Mouse (Mus musculus) common myeloid progenitor, adult 5-6 weeks (primary cell): ENCODE measurements around the gene Cln3. TPM values are rescaled to one million over a fixed set of nuclear protein-coding genes. Genes with fewer than 3 reads are reported as not detected.

Experiments
- ATAC-seq: replicated peaks from 2 replicates; pipeline ENCODE4 v1.8.0; 2016; ENCODE audit warnings: low read depth, mild to moderate bottlenecking, moderate TSS enrichment, inconsistent platforms; ENCODE audit not compliant: poor library complexity, severe bottlenecking
- total RNA-seq: library from RNA; stranded (forward); fragments of 200-1000, 187-1606 nt; gene quantifications from 2 replicates; pipeline ENCODE4 v1.2.3, GENCODE M21; 2017

Cln3 gene
- total RNA-seq, 1 experiment from 2014 or later, result 21.2 TPM

DNA sequence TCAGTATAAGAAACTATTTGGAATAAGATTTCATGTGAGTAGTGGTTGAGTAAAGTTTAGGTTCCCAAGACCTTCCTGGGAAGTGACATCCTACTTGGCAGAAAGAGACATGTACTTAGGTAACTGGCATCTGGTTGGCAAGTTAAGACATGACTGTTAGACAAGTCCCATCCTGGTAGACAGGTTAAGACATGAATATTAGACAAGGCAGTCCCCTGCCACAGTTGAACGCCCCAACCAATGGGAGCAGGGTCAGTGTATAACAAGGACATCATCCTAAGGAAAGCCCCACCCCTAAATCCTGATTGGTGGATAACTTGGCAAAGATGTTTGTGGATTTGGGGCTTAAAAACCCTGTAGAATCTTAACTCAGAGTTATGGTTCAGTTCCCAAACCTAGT is 52.2 kb downstream of the Cln3 start:
- ATAC-seq, result no peak

DNA sequence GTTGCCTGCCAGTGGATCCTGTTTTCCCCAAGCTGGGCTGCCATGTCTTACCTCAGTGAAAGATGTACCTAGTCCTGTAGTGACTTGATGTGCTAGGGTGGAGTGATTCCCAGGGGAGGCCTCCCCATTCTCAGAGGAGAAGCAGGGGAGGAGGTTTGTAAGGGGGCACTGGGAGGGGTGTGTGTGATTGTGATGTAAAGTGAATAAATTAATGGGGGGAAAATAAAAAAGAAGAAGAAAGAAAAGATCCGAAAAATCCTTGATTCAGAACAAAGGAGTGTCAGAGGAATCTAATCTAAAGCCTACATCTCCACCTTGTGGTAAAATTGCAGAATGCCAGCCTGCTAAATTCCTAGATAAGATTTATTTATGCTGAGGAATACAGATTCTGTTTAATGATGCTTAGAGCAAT is 57.4 kb downstream of the Cln3 start:
- peak; percentile 76 for ATAC-seq

DNA sequence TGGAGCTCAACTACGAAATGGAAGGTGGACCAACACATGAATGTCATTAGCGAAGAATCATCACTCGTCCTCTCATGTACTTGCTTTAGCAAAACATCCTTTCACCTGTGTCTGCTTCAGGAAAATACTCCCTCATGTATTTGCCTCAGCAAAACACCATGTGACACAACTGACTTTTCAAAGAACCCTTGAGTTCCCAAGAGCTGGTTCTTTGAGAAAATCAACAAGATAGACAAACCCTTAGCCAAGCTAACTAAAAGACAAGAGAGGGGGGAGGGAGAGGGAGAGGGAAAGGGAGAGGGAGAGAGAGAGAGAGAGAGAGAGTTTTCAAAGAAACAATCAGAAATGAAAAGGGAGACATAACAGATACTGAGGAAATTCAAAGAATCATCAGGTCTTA is 62.3 kb downstream of the Cln3 start:
- no peak for ATAC-seq

Other genes with a start within 250 kb of the Cln3 start
- gene Lat, start 216.2 kb downstream of the Cln3 start, total RNA-seq, result 16.4 and 22.4 TPM in 2 replicates
- 5.6 and 11.3 TPM in 2 replicates for gene Spns1, start 208.4 kb downstream of the Cln3 start, total RNA-seq
- gene Nfatc2ip, start 189.1 kb downstream of the Cln3 start, total RNA-seq, result 18.2 and 24.4 TPM in 2 replicates
- gene Cd19, start 170.9 kb downstream of the Cln3 start, total RNA-seq, result 0.32 TPM in 1 of 2 replicates, not detected in the other
- 22.5 and 23.1 TPM in 2 replicates for gene Rabep2, start 157.1 kb downstream of the Cln3 start, total RNA-seq
- 0.41 TPM in 1 of 2 replicates, not detected in the other for gene Atp2a1, start 122.7 kb downstream of the Cln3 start, total RNA-seq
- gene Sh2b1, start 110.4 kb downstream of the Cln3 start, total RNA-seq, result 16.6 and 17.3 TPM in 2 replicates
- 92.3 and 108 TPM in 2 replicates for gene Tufm, start 98.5 kb downstream of the Cln3 start, total RNA-seq
- 37.0 and 51.1 TPM in 2 replicates for gene Atxn2l, start 82.4 kb downstream of the Cln3 start, total RNA-seq
- gene Eif3c, start 19.4 kb downstream of the Cln3 start, total RNA-seq, result 231 and 257 TPM in 2 replicates
- gene Apobr, start 875 bp downstream of the Cln3 start, total RNA-seq, result 5.7 and 6.5 TPM in 2 replicates
- 0.23 TPM in 1 of 2 replicates, not detected in the other for gene Il27, start 9.1 kb upstream of the Cln3 start, total RNA-seq
- 2.5 and 2.8 TPM in 2 replicates for gene Nupr1, start 45.0 kb upstream of the Cln3 start, total RNA-seq
- 40.8 and 51.8 TPM in 2 replicates for gene Sgf29, start 63.5 kb upstream of the Cln3 start, total RNA-seq
- gene Sult1a1, start 90.6 kb upstream of the Cln3 start, total RNA-seq, result 0.37 TPM in 1 of 2 replicates, not detected in the other
- gene Bola2, start 109.6 kb upstream of the Cln3 start, total RNA-seq, result 119 and 144 TPM in 2 replicates
- gene Slx1b, start 110.0 kb upstream of the Cln3 start, total RNA-seq, result 3.4 and 6.0 TPM in 2 replicates
- gene Coro1a, start 122.0 kb upstream of the Cln3 start, total RNA-seq, result 301 and 302 TPM in 2 replicates
- gene Mapk3, start 173.8 kb upstream of the Cln3 start, total RNA-seq, result 23.0 and 28.2 TPM in 2 replicates
- 2.3 and 5.1 TPM in 2 replicates for gene Gdpd3, start 180.5 kb upstream of the Cln3 start, total RNA-seq
- 38.9 and 42.7 TPM in 2 replicates for gene Ypel3, start 191.1 kb upstream of the Cln3 start, total RNA-seq
- not detected in 2 replicates for gene Tbx6, start 195.7 kb upstream of the Cln3 start, total RNA-seq
- gene Ppp4c, start 206.7 kb upstream of the Cln3 start, total RNA-seq, result 120 and 125 TPM in 2 replicates
- not detected in 2 replicates for gene Fam57b, start 211.9 kb upstream of the Cln3 start, total RNA-seq
- gene 4930451I11Rik, start 245.8 kb upstream of the Cln3 start, total RNA-seq, result not detected in 2 replicates